Mouse (Mus musculus): ENCODE results near the gene Slc16a3. TPM values are rescaled to one million over a fixed set of nuclear protein-coding genes. Genes with fewer than 3 reads are reported as not detected.
A peak's percentile ranks its signal among the peaks of the same experiment; 100 is the strongest.

Slc16a3 gene
- polyA plus RNA-seq, 2 experiments: 23.5 to 31.6 TPM

GRCm38 (mm10) chr11:120937976-120938375 is 10.3 kb upstream of the Slc16a3 start:
- no peak for TF ChIP-seq CTCF (IDR thresholded peaks at IDR 0.05; ENCODE audit: low read depth)
- TF ChIP-seq EP300 (IDR thresholded peaks at IDR 0.05; ENCODE audit: low read depth): no peak
- H3K27ac ChIP-seq: peak overlapping the region; percentile 51

GRCm38 (mm10) chr11:120938795-120939194 is 9.5 kb upstream of the Slc16a3 start:
- WGBS (ENCODE audit: insufficient replicate concordance): 4% methylated on average over 4 of the region's 4 CpGs

More at GRCm38 (mm10) chr11:120937976-120938375, 10.3 kb upstream of the Slc16a3 start:
- peak overlapping the region; percentile 22; the same call in 1 of the 2 replicates for H3K4me2 ChIP-seq (ENCODE audit: low read depth)
- DNase-seq (ENCODE audit: low read depth in 3 of 3, low spot score in 3 of 3) (no peak), ATAC-seq (ENCODE audit: insufficient read depth) (peak; percentile 78)
- no peak overlapping the region for H3K4me3 ChIP-seq (ENCODE audit: insufficient read depth in 1 of 2, low read depth in 2 of 2, low read length in 2 of 2)
- WGBS (ENCODE audit: insufficient replicate concordance): 85% methylated on average over 1 of the region's 1 CpGs
- peaks cover 8 to 18% of the 10 kb centered on the region in 2 experiments; a peak in 3 of 4 replicates for H3K4me1 ChIP-seq (replicated peaks; ENCODE audit: control insufficient read depth in 2 of 2, insufficient read depth in 2 of 2, low read length in 1 of 2)
- no peaks in the 10 kb centered on the region for H3K27me3 ChIP-seq (ENCODE audit: control insufficient read depth, insufficient read depth, low read length)
- H3K36me3 ChIP-seq (replicated peaks; ENCODE audit: control insufficient read depth, insufficient read depth, low read depth): no peaks in the 10 kb centered on the region
- peak overlapping the region; percentile 13; the same call in 1 of the 2 replicates for H3K9ac ChIP-seq (replicated peaks)
- no peaks in the 10 kb centered on the region for H3K9me3 ChIP-seq (ENCODE audit: control insufficient read depth, low read length)

GRCm38 (mm10) chr11:120939712-120940341 is 8.5 kb upstream of the Slc16a3 start:
- no peak overlapping the region for H3K4me2 ChIP-seq (ENCODE audit: low read depth)
- TF ChIP-seq CTCF (IDR thresholded peaks at IDR 0.05; ENCODE audit: low read depth) (no peak), EP300 (IDR thresholded peaks at IDR 0.05; ENCODE audit: low read depth) (no peak)
- H3K4me3 ChIP-seq (ENCODE audit: insufficient read depth in 1 of 2, low read depth in 2 of 2, low read length in 2 of 2): no peak overlapping the region
- peaks cover 8 to 18% of the 10 kb centered on the region in 2 experiments; a peak in 3 of 4 replicates for H3K4me1 ChIP-seq (replicated peaks; ENCODE audit: control insufficient read depth in 2 of 2, insufficient read depth in 2 of 2, low read length in 1 of 2)
- no peaks in the 10 kb centered on the region for H3K27me3 ChIP-seq (ENCODE audit: control insufficient read depth, insufficient read depth, low read length)
- no peak for ATAC-seq (ENCODE audit: insufficient read depth)
- H3K9ac ChIP-seq (replicated peaks): no peak overlapping the region
- no peaks in the 10 kb centered on the region for H3K36me3 ChIP-seq (replicated peaks; ENCODE audit: control insufficient read depth, insufficient read depth, low read depth)
- no peaks in the 10 kb centered on the region for H3K9me3 ChIP-seq (ENCODE audit: control insufficient read depth, low read length)
- 20% methylated on average over 6 of the region's 6 CpGs for WGBS (ENCODE audit: insufficient replicate concordance)
- DNase-seq (ENCODE audit: low read depth in 3 of 3, low spot score in 3 of 3): no peak
- H3K27ac ChIP-seq: no peak overlapping the region

More at GRCm38 (mm10) chr11:120938795-120939194, 9.5 kb upstream of the Slc16a3 start:
- H3K27ac ChIP-seq: peak overlapping the region; percentile 29
- TF ChIP-seq EP300 (IDR thresholded peaks at IDR 0.05; ENCODE audit: low read depth) (no peak), CTCF (IDR thresholded peaks at IDR 0.05; ENCODE audit: low read depth) (no peak)
- no peaks in the 10 kb centered on the region for H3K36me3 ChIP-seq (replicated peaks; ENCODE audit: control insufficient read depth, insufficient read depth, low read depth)
- no peaks in the 10 kb centered on the region for H3K9me3 ChIP-seq (ENCODE audit: control insufficient read depth, low read length)
- H3K4me3 ChIP-seq (ENCODE audit: insufficient read depth in 1 of 2, low read depth in 2 of 2, low read length in 2 of 2): no peak overlapping the region
- peaks cover 8 to 18% of the 10 kb centered on the region in 2 experiments; a peak in 3 of 4 replicates for H3K4me1 ChIP-seq (replicated peaks; ENCODE audit: control insufficient read depth in 2 of 2, insufficient read depth in 2 of 2, low read length in 1 of 2)
- H3K27me3 ChIP-seq (ENCODE audit: control insufficient read depth, insufficient read depth, low read length): no peaks in the 10 kb centered on the region
- ATAC-seq (ENCODE audit: insufficient read depth) (peak; percentile 75), DNase-seq (ENCODE audit: low read depth in 3 of 3, low spot score in 3 of 3) (no peak)
- 0 out of 2 replicates have a peak overlapping the region, but pooled peaks have one; percentile 11 for H3K9ac ChIP-seq (replicated peaks)
- H3K4me2 ChIP-seq (ENCODE audit: low read depth): peak overlapping the region; percentile 33

- Histone ChIP-seq H3K9ac (replicated peaks) (no peak overlapping the region), H3K4me3 (ENCODE audit: insufficient read depth in 1 of 2, low read depth in 2 of 2, low read length in 2 of 2) (no peak overlapping the region), H3K4me2 (ENCODE audit: low read depth) (no peak overlapping the region), H3K27me3 (ENCODE audit: control insufficient read depth, insufficient read depth, low read length) (no peaks in the 10 kb centered on the region), H3K27ac (no peak overlapping the region), H3K9me3 (ENCODE audit: control insufficient read depth, low read length) (no peaks in the 10 kb centered on the region), H3K4me1 (replicated peaks; ENCODE audit: control insufficient read depth in 2 of 2, insufficient read depth in 2 of 2, low read length in 1 of 2) (peaks cover 8 to 18% of the 10 kb centered on the region in 2 experiments; a peak in 3 of 4 replicates), H3K36me3 (replicated peaks; ENCODE audit: control insufficient read depth, insufficient read depth, low read depth) (no peaks in the 10 kb centered on the region)
- ATAC-seq (ENCODE audit: insufficient read depth) (no peak), DNase-seq (ENCODE audit: low read depth in 3 of 3, low spot score in 3 of 3) (no peak)
- WGBS (ENCODE audit: insufficient replicate concordance): 74% methylated on average over 6 of the region's 6 CpGs
- no peak for TF ChIP-seq EP300 (IDR thresholded peaks at IDR 0.05; ENCODE audit: low read depth)
- TF ChIP-seq CTCF (IDR thresholded peaks at IDR 0.05; ENCODE audit: low read depth): no peak
Measured at GRCm38 (mm10) chr11:120940959-120941358, 7.3 kb upstream of the Slc16a3 start.

- WGBS (ENCODE audit: insufficient replicate concordance): 63% methylated on average over 7 of the region's 7 CpGs
- ATAC-seq (ENCODE audit: insufficient read depth) (no peak), DNase-seq (ENCODE audit: low read depth in 3 of 3, low spot score in 3 of 3) (no peak)
- Histone ChIP-seq H3K9ac (replicated peaks) (no peak overlapping the region), H3K9me3 (ENCODE audit: control insufficient read depth, low read length) (no peaks in the 10 kb centered on the region), H3K4me1 (replicated peaks; ENCODE audit: control insufficient read depth in 2 of 2, insufficient read depth in 2 of 2, low read length in 1 of 2) (peaks cover 8 to 14% of the 10 kb centered on the region in 2 experiments), H3K36me3 (replicated peaks; ENCODE audit: control insufficient read depth, insufficient read depth, low read depth) (no peaks in the 10 kb centered on the region), H3K4me3 (ENCODE audit: insufficient read depth in 1 of 2, low read depth in 2 of 2, low read length in 2 of 2) (no peak overlapping the region), H3K27ac (no peak overlapping the region), H3K4me2 (ENCODE audit: low read depth) (no peak overlapping the region), H3K27me3 (ENCODE audit: control insufficient read depth, insufficient read depth, low read length) (no peaks in the 10 kb centered on the region; the same call in none of the 2 replicates)
- TF ChIP-seq EP300 (IDR thresholded peaks at IDR 0.05; ENCODE audit: low read depth) (no peak), CTCF (IDR thresholded peaks at IDR 0.05; ENCODE audit: low read depth) (no peak)
Measured at GRCm38 (mm10) chr11:120945266-120945665, 3.0 kb upstream of the Slc16a3 start.

Data from liver, embryonic 14.5 days (tissue).